Mouse (Mus musculus) intestine, embryonic 16.5 days (tissue): ENCODE results near the gene Actr8. TPM values are rescaled to one million over a fixed set of nuclear protein-coding genes. Genes with fewer than 3 reads are reported as not detected.

Source experiments
- ATAC-seq: fragments of 200-750 bp; cut with Nextera tagmentation; 2 replicates; pipeline ENCODE4 v1.8.0; 2017; ENCODE audit warnings: moderate TSS enrichment, moderate library complexity
- H3K27ac ChIP-seq: fragments of 300-500 bp; sonication (generic); 2 replicates; pipeline ENCODE4 v1.5.1; 2014; ENCODE audit warnings: mild to moderate bottlenecking, low read length
- H3K27me3 ChIP-seq: fragments of 300-500 bp; sonication (generic); replicated peaks from 2 replicates; pipeline ENCODE4 v1.6.1; 2014; ENCODE audit warnings: low read length, control low read depth, mixed read lengths; ENCODE audit not compliant: control insufficient read depth, insufficient read depth
- H3K36me3 ChIP-seq: fragments of 300-500 bp; sonication (generic); 2 replicates; pipeline ENCODE4 v1.6.1; 2014; ENCODE audit warnings: low read length, control low read depth; ENCODE audit not compliant: control insufficient read depth, insufficient read depth
- H3K4me1 ChIP-seq: fragments of 300-500 bp; sonication (generic); 2 replicates; pipeline ENCODE4 v1.6.1; 2014; ENCODE audit warnings: low read length, control low read depth, mixed read lengths; ENCODE audit not compliant: control insufficient read depth, insufficient read depth
- H3K4me2 ChIP-seq: fragments of 300-500 bp; sonication (generic); 2 replicates; pipeline ENCODE4 v1.6.1; 2014; ENCODE audit warnings: low read depth, low read length, control low read depth
- H3K4me3 ChIP-seq: fragments of 300-500 bp; sonication (generic); 2 replicates; pipeline ENCODE4 v1.5.1; 2014; ENCODE audit warnings: mild to moderate bottlenecking, low read length
- H3K9ac ChIP-seq: fragments of 300-500 bp; sonication (generic); 2 replicates; pipeline ENCODE4 v1.6.1; 2014; ENCODE audit warnings: low read depth, low read length
- H3K9me3 ChIP-seq: fragments of 300-500 bp; sonication (generic); 2 replicates; pipeline ENCODE4 v1.6.1; 2016; ENCODE audit warnings: low read length, control low read depth; ENCODE audit not compliant: control insufficient read depth
- WGBS: fragments of 180-500 bp; shearing (Covaris S2); extraction: QIAGEN DNeasy Blood & Tissue Kit; methylation state at CpG from one replicate; pipeline ENCODE4 v1.1.7; 2014; 5-methylcytosine and 5-hydroxymethylcytosine counted together
- polyA plus RNA-seq: library from polyadenylated mRNA; unstranded; fragments of >200 nt; fragmentation: Nextera tagmentation; extraction: Ambion mirVana; gene quantifications from 2 replicates; pipeline ENCODE4 v1.2.1, GENCODE M21; 2015

The Actr8 gene
- polyA plus RNA-seq, 1 experiment from 2014 or later = 56.1 TPM

- 96% methylated on average over 9 of the region's 9 CpGs for WGBS
- Histone ChIP-seq H3K9me3 (no peaks in the 10 kb centered on the region), H3K9ac (no peak overlapping the region), H3K4me1 (no peaks in the 10 kb centered on the region), H3K27ac (no peak overlapping the region), H3K36me3 (peaks cover 50% of the 10 kb centered on the region), H3K4me2 (no peak overlapping the region), H3K4me3 (no peak overlapping the region), H3K27me3 (no peaks in the 10 kb centered on the region)
- ATAC-seq = no peak
Observed at GRCm38 (mm10) chr14:29987739-29988138, 9.6 kb downstream of the Actr8 start.

GRCm38 (mm10) chr14:29988337-29988736 is 10.2 kb downstream of the Actr8 start:
- H3K36me3 ChIP-seq = peaks cover 50% of the 10 kb centered on the region
- no peaks in the 10 kb centered on the region for H3K9me3 ChIP-seq
- H3K4me2 ChIP-seq = no peak overlapping the region
- H3K4me3 ChIP-seq = no peak overlapping the region
- no peak overlapping the region for H3K27ac ChIP-seq
- 94% methylated on average over 4 of the region's 4 CpGs for WGBS
- H3K27me3 ChIP-seq = no peaks in the 10 kb centered on the region
- ATAC-seq = no peak
- H3K9ac ChIP-seq = no peak overlapping the region
- H3K4me1 ChIP-seq = no peaks in the 10 kb centered on the region

- no peak overlapping the region for H3K4me2 ChIP-seq
- peaks cover 31% of the 10 kb centered on the region for H3K36me3 ChIP-seq
- H3K27me3 ChIP-seq = no peaks in the 10 kb centered on the region
- no peak overlapping the region for H3K9ac ChIP-seq
- 91% methylated on average over 4 of the region's 4 CpGs for WGBS
- H3K4me3 ChIP-seq = no peak overlapping the region
- no peak for ATAC-seq
- H3K9me3 ChIP-seq = no peaks in the 10 kb centered on the region
- H3K4me1 ChIP-seq = peaks cover 14% of the 10 kb centered on the region
- H3K27ac ChIP-seq = no peak overlapping the region
Observed at GRCm38 (mm10) chr14:29994976-29995375, 16.8 kb downstream of the Actr8 start.

DNA sequence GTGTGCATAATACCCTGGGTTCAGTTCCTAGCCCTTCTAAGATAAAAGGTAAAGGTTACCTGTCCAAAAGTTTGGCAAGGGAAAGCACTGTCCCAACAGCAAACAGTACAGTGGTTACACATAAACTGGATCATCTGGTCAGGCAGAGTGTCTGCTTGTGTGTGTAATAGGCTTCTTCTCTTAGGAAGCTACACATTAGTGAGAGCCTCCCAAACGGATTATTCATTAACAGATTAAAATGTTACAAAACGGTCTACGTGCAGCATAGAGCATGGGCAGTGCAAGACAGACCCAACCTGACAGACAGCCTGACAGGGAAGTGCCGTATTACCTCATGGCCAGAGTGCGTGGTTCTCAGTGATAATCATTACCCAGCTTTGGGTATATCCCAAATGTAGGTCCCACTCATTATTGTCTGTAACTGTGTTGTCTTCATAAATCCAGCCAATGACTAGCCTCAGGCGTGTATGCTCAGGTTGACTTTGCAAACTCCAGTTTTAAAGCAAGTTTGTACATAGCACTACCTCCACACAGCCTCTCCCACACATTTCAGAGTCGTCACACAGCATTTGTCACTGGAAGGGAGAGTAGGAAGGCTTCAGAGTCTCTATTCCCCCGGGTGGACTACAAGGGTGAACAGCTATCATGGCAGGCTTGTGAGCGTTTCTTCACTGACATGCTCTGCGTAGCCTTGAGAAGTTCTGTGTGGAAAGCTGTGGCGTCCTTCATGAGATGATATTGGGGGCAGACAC is 18.0 kb downstream of the Actr8 start:
- Histone ChIP-seq H3K9me3 (no peaks in the 10 kb centered on the region), H3K4me2 (no peak overlapping the region), H3K36me3 (peaks cover 25% of the 10 kb centered on the region), H3K4me3 (no peak overlapping the region), H3K9ac (no peak overlapping the region), H3K4me1 (peaks cover 14% of the 10 kb centered on the region), H3K27me3 (no peaks in the 10 kb centered on the region), H3K27ac (peak overlapping the region; percentile 64)
- WGBS = 77% methylated on average over 11 of the region's 11 CpGs
- peak; percentile 94 for ATAC-seq

- no peak overlapping the region for H3K9ac ChIP-seq
- no peak for ATAC-seq
- no peaks in the 10 kb centered on the region for H3K27me3 ChIP-seq
- no peak overlapping the region for H3K27ac ChIP-seq
- peaks cover 18% of the 10 kb centered on the region for H3K36me3 ChIP-seq
- H3K4me1 ChIP-seq = peaks cover 14% of the 10 kb centered on the region
- no peaks in the 10 kb centered on the region for H3K9me3 ChIP-seq
- no peak overlapping the region for H3K4me3 ChIP-seq
- H3K4me2 ChIP-seq = no peak overlapping the region
Observed at GRCm38 (mm10) chr14:29997345-29997744, 19.2 kb downstream of the Actr8 start.

GRCm38 (mm10) chr14:29998747-29999474 is 20.8 kb downstream of the Actr8 start:
- ATAC-seq = no peak
- H3K4me2 ChIP-seq = no peak overlapping the region
- H3K4me1 ChIP-seq = peaks cover 14% of the 10 kb centered on the region
- peaks cover 10% of the 10 kb centered on the region; the same call in 1 of the 2 replicates for H3K36me3 ChIP-seq
- no peak overlapping the region for H3K4me3 ChIP-seq
- H3K27me3 ChIP-seq = no peaks in the 10 kb centered on the region
- 68% methylated on average over 13 of the region's 13 CpGs for WGBS
- H3K9ac ChIP-seq = no peak overlapping the region
- no peaks in the 10 kb centered on the region for H3K9me3 ChIP-seq
- no peak overlapping the region for H3K27ac ChIP-seq

- H3K4me1 ChIP-seq = peaks cover 14% of the 10 kb centered on the region
- peak; percentile 45; the same call in 1 of the 2 replicates for ATAC-seq
- peaks cover 6% of the 10 kb centered on the region; the same call in 1 of the 2 replicates for H3K36me3 ChIP-seq
- no peak overlapping the region for H3K27ac ChIP-seq
- no peaks in the 10 kb centered on the region for H3K9me3 ChIP-seq
- no peaks in the 10 kb centered on the region for H3K27me3 ChIP-seq
- WGBS = 68% methylated on average over 3 of the region's 3 CpGs
- no peak overlapping the region for H3K4me3 ChIP-seq
- H3K4me2 ChIP-seq = no peak overlapping the region
- no peak overlapping the region for H3K9ac ChIP-seq
Observed at GRCm38 (mm10) chr14:29999475-29999811, 21.3 kb downstream of the Actr8 start.

GRCm38 (mm10) chr14:30008733-30009575 is 30.8 kb downstream of the Actr8 start, which contains the start of the genes Il17rb and Chdh:
Gene Il17rb, minus strand, starts transcription at chr14:30008896.
Gene Chdh, plus strand, starts transcription at chr14:30009023.
- 9% methylated on average over 54 of the region's 54 CpGs for WGBS
- Histone ChIP-seq H3K36me3 (no peaks in the 10 kb centered on the region), H3K9ac (peak within 1 kb of the TSS; percentile 42), H3K27ac (0 out of 2 replicates have a peak within 1 kb of the TSS, but pooled peaks have one; percentile 15), H3K27me3 (peaks cover 5% of the 10 kb centered on the region; the same call in 1 of the 2 replicates), H3K4me1 (peaks cover 17% of the 10 kb centered on the region), H3K4me2 (peak within 1 kb of the TSS; percentile 68), H3K9me3 (no peaks in the 10 kb centered on the region), H3K4me3 (peak within 1 kb of the TSS; percentile 45)
- peak; percentile 90 for ATAC-seq
